ENCODE assay signal across 11 mouse cellular contexts in the genomic region with DNA sequence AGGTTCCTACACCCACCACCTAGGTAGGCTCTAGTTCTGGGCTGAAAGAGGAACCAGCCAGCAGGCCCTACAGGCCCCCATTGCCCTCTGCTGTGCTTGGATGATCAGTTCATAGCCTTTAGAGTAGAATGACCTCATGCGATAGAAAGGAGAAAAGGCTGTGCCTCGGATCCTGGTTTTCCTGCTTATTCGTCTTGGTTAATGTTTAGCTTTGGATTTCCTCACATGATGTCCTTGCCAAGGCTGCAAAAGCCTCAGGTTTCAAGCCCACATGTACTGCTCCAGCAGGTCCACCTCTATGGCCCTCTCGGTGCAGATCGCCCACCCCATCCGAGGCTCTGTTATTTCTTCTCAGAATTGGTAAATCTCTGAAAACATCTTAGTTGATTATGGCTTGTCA. TPM values are rescaled to one million over a fixed set of nuclear protein-coding genes. Genes with fewer than 3 reads are reported as not detected.
A peak's percentile ranks its signal among the peaks of the same experiment; 100 is the strongest.
DNase-seq lines count a peak whose midpoint lies in the region; ATAC-seq and TF ChIP-seq lines count a peak whose summit lies in the region.
"Had no signal": no experiment of that assay in that cellular context is flagged by ENCODE, and none has a peak within 500 bp of the region (broad histone marks: within the 10 kb centered on the region; RNA-seq: fewer than 3 reads in every experiment).

No protein-coding gene starts in this region.

- 0 out of 2 replicates have a peak overlapping the region, but pooled peaks have one; percentile 16 for H3K4me2 ChIP-seq in neural tube, embryonic 12.5 days (replicated peaks)
- H3K4me2 ChIP-seq in neural tube, embryonic 15.5 days: no peak overlapping the region
- H3K4me2 ChIP-seq in lung, postnatal 0 days (replicated peaks; ENCODE audit: low read depth, low read length): no peak overlapping the region
- H3K4me2 ChIP-seq in heart, embryonic 11.5 days: no peak overlapping the region

- no peaks in the 10 kb centered on the region for H3K27me3 ChIP-seq in neural tube, embryonic 12.5 days (replicated peaks)
- H3K27me3 ChIP-seq in neural tube, embryonic 15.5 days (replicated peaks): no peaks in the 10 kb centered on the region
- H3K27me3 ChIP-seq in lung, postnatal 0 days (replicated peaks; ENCODE audit: insufficient read depth, low read length): no peaks in the 10 kb centered on the region
- peaks cover 6% of the 10 kb centered on the region for H3K27me3 ChIP-seq in heart, embryonic 11.5 days (ENCODE audit: control insufficient read depth, insufficient read depth, low read length)

- TF ChIP-seq CTCF in lung, postnatal 0 days (IDR thresholded peaks at IDR 0.05): 0 out of 2 replicates have a peak, but pooled peaks have one; percentile 14

- TF ChIP-seq EP300 in lung, postnatal 0 days (IDR thresholded peaks at IDR 0.05): no peak

- peaks cover 9% of the 10 kb centered on the region for H3K4me1 ChIP-seq in neural tube, embryonic 12.5 days
- peaks cover 15% of the 10 kb centered on the region for H3K4me1 ChIP-seq in neural tube, embryonic 15.5 days
- peaks cover 3% of the 10 kb centered on the region; the same call in 1 of the 2 replicates for H3K4me1 ChIP-seq in lung, postnatal 0 days (ENCODE audit: insufficient read depth, low read depth, low read length)
- peaks cover 6% of the 10 kb centered on the region; the same call in 1 of the 2 replicates for H3K4me1 ChIP-seq in heart, embryonic 11.5 days (ENCODE audit: control insufficient read depth, insufficient read depth, low read length)

- no peak overlapping the region for H3K4me3 ChIP-seq in neural tube, embryonic 12.5 days
- no peak overlapping the region for H3K4me3 ChIP-seq in neural tube, embryonic 15.5 days (replicated peaks)
- H3K4me3 ChIP-seq in lung, postnatal 0 days (ENCODE audit: low read depth, low read length): no peak overlapping the region
- H3K4me3 ChIP-seq in heart, embryonic 11.5 days (ENCODE audit: low read depth, low read length): no peak overlapping the region

- no peak overlapping the region for H3K27ac ChIP-seq in neural tube, embryonic 12.5 days
- H3K27ac ChIP-seq in neural tube, embryonic 15.5 days (replicated peaks): no peak overlapping the region
- H3K27ac ChIP-seq in lung, postnatal 0 days (ENCODE audit: low read length): no peak overlapping the region
- no peak overlapping the region for H3K27ac ChIP-seq in heart, embryonic 11.5 days (ENCODE audit: low read depth, low read length)

- no peak overlapping the region for H3K9ac ChIP-seq in neural tube, embryonic 12.5 days
- no peak overlapping the region for H3K9ac ChIP-seq in neural tube, embryonic 15.5 days (replicated peaks)
- H3K9ac ChIP-seq in lung, postnatal 0 days (replicated peaks; ENCODE audit: low read depth): no peak overlapping the region
- H3K9ac ChIP-seq in heart, embryonic 11.5 days (ENCODE audit: low read depth, low read length): no peak overlapping the region

- H3K36me3 ChIP-seq in neural tube, embryonic 12.5 days: no peaks in the 10 kb centered on the region
- H3K36me3 ChIP-seq in neural tube, embryonic 15.5 days: no peaks in the 10 kb centered on the region
- no peaks in the 10 kb centered on the region for H3K36me3 ChIP-seq in lung, postnatal 0 days (ENCODE audit: insufficient read depth, low read length)
- no peaks in the 10 kb centered on the region for H3K36me3 ChIP-seq in heart, embryonic 11.5 days (ENCODE audit: control insufficient read depth, insufficient read depth, low read length)

- ATAC-seq in neural tube, embryonic 12.5 days (ENCODE audit: low FRiP score, low read depth): no peak
- ATAC-seq in neural tube, embryonic 15.5 days (ENCODE audit: low FRiP score): no peak
- peak; percentile 72 for ATAC-seq in lung, postnatal 0 days
- ATAC-seq in heart, embryonic 11.5 days (replicated peaks; ENCODE audit: insufficient number of reproducible peaks, low FRiP score, low TSS enrichment): no peak

- peak; percentile 61 to 87 for DNase-seq in kidney, postnatal 25 days
- DNase-seq in lung, postnatal 0 days (ENCODE audit: low spot score): peak; percentile 78
- no peak for DNase-seq in urinary bladder, postnatal 14 days (ENCODE audit: low spot score)
- DNase-seq in T-cell, adult 2 months (ENCODE audit: low spot score): no peak
- no peak for DNase-seq in adipocyte (ENCODE audit: low spot score)
- DNase-seq: cerebellum, adult 11-12 months; gastrocnemius, postnatal 36 days; right cerebral cortex, postnatal 25 days had no signal

- H3K9me3 ChIP-seq in neural tube, embryonic 12.5 days: 0 out of 2 replicates have a peak, but pooled peaks cover 4% of the 10 kb centered on the region
- no peaks in the 10 kb centered on the region for H3K9me3 ChIP-seq in neural tube, embryonic 15.5 days (replicated peaks)
- H3K9me3 ChIP-seq in lung, postnatal 0 days (ENCODE audit: low read length): no peaks in the 10 kb centered on the region
- H3K9me3 ChIP-seq in heart, embryonic 11.5 days (replicated peaks; ENCODE audit: control insufficient read depth, low read length): no peaks in the 10 kb centered on the region; the same call in 1 of the 2 replicates

- WGBS in neural tube, embryonic 12.5 days: 63% methylated on average over 6 of the region's 6 CpGs
- WGBS in neural tube, embryonic 15.5 days: 73% methylated on average over 6 of the region's 6 CpGs
- WGBS in lung, postnatal 0 days: 32% methylated on average over 6 of the region's 6 CpGs
- WGBS in heart, embryonic 11.5 days (ENCODE audit: insufficient replicate concordance): 80% methylated on average over 6 of the region's 6 CpGs

RNA-seq across cellular contexts. Expression of a gene that starts 33.2 kb away (rescaled TPM):
- 1.1 and 1.7 TPM in 2 replicates for polyA plus RNA-seq in neural tube, embryonic 12.5 days (2016; fragmentation: Nextera tagmentation; extraction: Ambion mirVana)
- polyA plus RNA-seq in neural tube, embryonic 15.5 days (2015; fragmentation: Nextera tagmentation; extraction: Ambion mirVana): 2.3 and 3.1 TPM in 2 replicates
- polyA plus RNA-seq in lung, postnatal 0 days (2015; fragmentation: Nextera tagmentation; extraction: Ambion mirVana): 10.7 and 11.0 TPM in 2 replicates
- 4.1 and 5.1 TPM in 2 replicates for polyA plus RNA-seq in heart, embryonic 11.5 days (2014; fragmentation: Nextera tagmentation; extraction: Ambion mirVana)

Comparison
In these comparisons a context has a peak if more than half of its experiments do, and no peak if none do; other contexts are left out.
1. DNase-seq: peak in kidney, postnatal 25 days (2 of 2) and lung, postnatal 0 days (single experiment); none in urinary bladder, postnatal 14 days (single experiment), T-cell, adult 2 months (single experiment) and adipocyte (single experiment).